Mouse (Mus musculus): Measurements from ENCODE around the gene B3gnt7.

The B3gnt7 gene

DNA sequence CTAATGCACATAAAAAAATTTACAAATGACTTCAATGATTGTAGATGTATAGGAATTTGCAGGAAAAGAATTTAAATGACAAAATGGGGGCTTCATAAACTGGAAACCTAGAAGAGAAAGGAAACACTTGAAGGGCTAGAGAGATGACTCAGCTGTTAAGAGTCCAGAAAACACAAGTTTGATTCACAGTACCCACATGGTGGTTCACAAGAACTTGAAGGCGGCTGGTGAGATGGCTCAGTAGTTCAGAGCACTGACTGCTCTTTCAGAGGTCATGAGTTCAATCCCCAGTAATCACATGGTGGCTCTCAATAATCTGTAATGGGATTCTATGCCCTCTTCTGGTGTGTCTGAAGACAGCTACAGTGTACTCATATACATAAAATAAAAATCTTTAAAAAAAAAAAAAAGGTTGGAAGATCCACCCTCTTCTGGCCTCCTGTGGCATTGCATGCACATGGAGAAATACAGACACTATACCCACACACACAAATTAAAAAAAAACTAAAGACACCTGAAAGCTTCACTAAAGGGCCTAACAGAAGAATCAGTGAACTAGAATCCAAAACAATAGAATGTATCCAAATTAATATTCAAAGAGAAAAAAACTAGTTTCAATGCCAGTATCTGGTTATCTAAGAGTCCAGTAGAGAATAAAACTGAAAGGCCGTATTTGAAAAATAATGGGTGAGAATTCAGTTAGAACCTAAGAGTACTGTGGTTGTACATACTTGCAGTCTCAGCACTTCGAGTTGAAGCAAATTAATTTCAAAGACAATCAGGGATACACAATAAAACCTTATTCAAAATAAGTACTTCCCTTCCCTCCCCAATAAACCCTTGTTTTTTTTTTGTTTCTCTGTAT lies 44.5 kb downstream of the B3gnt7 start:
- DNase-seq: no peak

DNA sequence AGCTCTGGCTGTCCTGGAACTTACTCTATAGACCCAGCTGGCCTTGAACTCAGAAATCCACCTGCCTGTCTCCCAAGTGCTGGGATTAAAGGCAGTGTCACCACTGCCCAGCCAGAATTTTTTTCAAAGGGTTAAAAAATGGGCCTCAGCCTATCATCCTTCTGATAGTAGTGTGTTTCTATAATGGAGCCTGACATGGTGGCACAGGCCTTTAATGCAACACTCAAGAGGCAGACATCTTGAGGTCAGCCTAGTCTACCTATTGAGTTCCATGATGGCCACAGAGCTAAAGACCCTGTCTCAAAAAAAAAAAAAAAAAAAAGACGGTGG lies 45.0 kb downstream of the B3gnt7 start:
- no peak for DNase-seq

DNA sequence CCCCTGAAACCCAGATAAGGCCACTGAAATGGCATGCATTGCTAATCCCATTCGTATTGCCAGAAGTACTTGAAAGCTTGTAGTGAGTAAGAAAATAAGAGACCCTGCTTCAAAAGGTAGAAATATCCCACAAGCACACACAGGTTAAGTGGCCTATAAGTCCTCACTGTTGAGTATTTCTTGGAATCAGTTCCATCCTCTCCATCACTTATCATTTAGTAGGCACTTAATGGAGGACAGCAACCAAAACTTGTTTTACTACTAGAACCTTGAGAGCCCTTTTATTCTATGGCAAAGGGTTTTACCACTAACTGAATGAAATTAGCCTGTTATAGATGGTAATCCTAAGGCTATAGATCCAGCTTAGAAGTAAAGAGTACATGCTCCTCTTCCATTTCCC lies 45.5 kb downstream of the B3gnt7 start:
- no peak for DNase-seq

DNA sequence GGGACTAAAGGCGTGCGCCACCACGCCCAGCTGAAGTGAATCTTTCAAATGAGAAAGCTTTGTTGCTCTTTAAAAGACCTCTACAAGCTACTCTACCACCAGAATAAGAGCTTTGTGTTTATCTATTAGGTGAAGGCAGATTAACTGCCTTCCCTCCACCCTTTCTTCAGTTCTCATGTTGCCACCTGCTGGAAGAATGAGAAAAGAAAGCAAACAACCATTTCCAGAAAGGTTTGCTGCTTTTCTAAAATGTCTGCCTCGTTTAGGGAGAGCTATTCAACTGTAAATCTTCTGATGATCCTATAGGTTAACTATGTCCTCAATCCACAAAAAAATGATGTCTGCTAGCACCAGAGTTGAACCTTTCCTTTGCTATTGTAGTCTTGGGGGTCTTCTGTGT lies 46.2 kb downstream of the B3gnt7 start:
- no peak for DNase-seq

DNA sequence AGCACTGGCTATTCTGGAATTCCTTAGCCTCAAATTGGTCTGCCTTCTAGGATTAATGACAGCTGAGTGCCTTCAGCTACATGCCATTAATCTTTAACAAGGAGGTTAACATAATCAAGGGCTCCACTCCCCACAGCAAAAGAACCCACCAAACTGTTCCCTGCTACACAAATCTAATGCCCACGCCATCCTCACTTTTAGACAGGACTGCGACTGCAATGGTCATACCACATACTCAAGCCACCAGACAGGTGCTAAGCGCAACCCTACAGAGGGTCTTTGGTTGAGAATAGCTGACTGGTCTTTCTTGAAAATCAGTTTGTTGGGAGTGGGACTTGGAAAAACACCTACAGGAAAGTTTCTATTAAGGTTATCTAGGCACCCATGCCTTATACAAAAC lies 46.6 kb downstream of the B3gnt7 start:
- DNase-seq: no peak

DNA sequence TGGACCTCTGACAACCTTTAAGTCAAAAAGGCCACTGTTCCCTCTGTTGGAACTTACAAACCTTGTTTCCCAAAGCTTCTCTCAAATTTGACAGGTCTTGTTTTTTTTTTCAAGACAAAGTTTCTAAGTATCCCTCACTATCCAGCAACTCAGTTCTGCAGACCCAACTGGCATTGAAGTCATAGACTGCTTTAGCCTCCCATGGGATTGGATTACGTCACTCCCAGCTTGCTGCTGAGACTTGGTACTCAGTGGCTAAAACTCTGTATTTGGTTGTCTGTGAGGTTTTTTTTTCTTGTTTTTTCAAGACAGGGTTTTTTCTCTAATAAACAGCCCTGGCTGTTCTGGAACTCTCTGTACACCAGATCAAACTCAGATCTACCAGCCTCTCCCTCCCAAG lies 47.1 kb downstream of the B3gnt7 start:
- DNase-seq: no peak

DNA sequence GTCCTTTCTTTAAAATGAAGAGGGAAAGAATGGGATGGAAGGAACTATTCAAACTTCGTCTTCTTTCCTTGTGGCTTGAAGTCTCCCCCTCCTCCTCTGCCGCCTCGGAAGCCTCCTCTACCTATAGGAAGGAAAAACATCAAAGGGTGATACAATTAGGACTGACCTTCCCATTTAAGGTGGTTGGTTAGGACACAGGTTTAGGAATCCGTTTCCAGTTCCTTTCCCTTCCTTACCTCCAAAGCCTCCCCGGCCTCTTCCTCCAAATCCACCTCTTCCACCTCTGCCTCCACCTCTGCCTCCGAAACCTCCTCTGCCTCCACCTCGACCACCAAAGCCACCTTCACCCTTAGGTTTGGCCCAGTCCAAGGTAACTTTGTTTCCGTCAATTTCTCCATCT lies 47.9 kb downstream of the B3gnt7 start:
- DNase-seq: no peak

DNA sequence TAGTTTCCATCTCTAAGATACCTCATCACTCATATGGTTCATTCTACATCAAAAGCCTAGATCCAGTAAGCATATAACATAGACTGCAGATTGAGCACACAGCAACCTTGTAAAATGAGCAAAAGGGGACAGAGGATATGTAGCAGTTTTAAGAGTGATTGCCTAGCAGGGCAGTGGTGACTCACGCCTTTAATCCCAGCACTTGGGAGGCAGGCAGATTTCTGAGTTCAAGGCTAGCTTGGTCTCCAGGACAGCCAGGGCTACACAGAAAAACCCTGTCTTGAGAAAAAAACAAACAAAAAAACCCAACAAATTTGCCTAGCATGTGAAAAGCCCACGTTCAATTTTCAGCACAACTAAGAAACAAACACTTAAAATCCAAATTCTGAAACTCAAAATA lies 51.6 kb downstream of the B3gnt7 start:
- DNase-seq: no peak
